Mouse (Mus musculus): ENCODE results near the gene Nr0b2. TPM values are rescaled to one million over a fixed set of nuclear protein-coding genes. Genes with fewer than 3 reads are reported as not detected.

Gene Nr0b2
- polyA plus RNA-seq, 1 experiment from 2014 or later: not detected

GRCm38 (mm10) chr4:133569291-133570065 lies 16.3 kb downstream of the Nr0b2 start:
- H3K9ac ChIP-seq (replicated peaks): no peak overlapping the region
- H3K36me3 ChIP-seq: no peaks in the 10 kb centered on the region
- no peaks in the 10 kb centered on the region for H3K27me3 ChIP-seq
- ATAC-seq (ENCODE audit: low FRiP score, low read depth): no peak
- peaks cover 3% of the 10 kb centered on the region; the same call in 1 of the 2 replicates for H3K4me1 ChIP-seq
- H3K9me3 ChIP-seq: peaks cover under 1% of the 10 kb centered on the region; the same call in 1 of the 2 replicates
- H3K4me3 ChIP-seq: no peak overlapping the region
- WGBS: 85% methylated on average over 10 of the region's 10 CpGs
- no peak overlapping the region for H3K4me2 ChIP-seq (replicated peaks)
- H3K27ac ChIP-seq (replicated peaks): no peak overlapping the region

GRCm38 (mm10) chr4:133570066-133570466 lies 16.9 kb downstream of the Nr0b2 start:
- no peak overlapping the region for H3K4me3 ChIP-seq
- WGBS: 66% methylated on average over 10 of the region's 10 CpGs
- H3K36me3 ChIP-seq: no peaks in the 10 kb centered on the region
- no peak overlapping the region for H3K9ac ChIP-seq (replicated peaks)
- H3K27me3 ChIP-seq: no peaks in the 10 kb centered on the region
- H3K9me3 ChIP-seq: no peaks in the 10 kb centered on the region
- no peak for ATAC-seq (ENCODE audit: low FRiP score, low read depth)
- H3K4me2 ChIP-seq (replicated peaks): no peak overlapping the region
- peaks cover 4% of the 10 kb centered on the region; the same call in 1 of the 2 replicates for H3K4me1 ChIP-seq
- H3K27ac ChIP-seq (replicated peaks): no peak overlapping the region

GRCm38 (mm10) chr4:133574070-133574842 lies 21.1 kb downstream of the Nr0b2 start, which contains the start of gene Gpatch3:
Gene Gpatch3, plus strand, starts transcription at chr4:133574745.
- peak; percentile 92 for ATAC-seq (ENCODE audit: low FRiP score, low read depth)
- H3K27ac ChIP-seq (replicated peaks): peak within 1 kb of the TSS; percentile 90
- peak within 1 kb of the TSS; percentile 89 for H3K9ac ChIP-seq (replicated peaks)

GRCm38 (mm10) chr4:133574843-133575202 lies 21.6 kb downstream of the Nr0b2 start:
- Histone ChIP-seq H3K4me3 (peak overlapping the region; percentile 97), H3K27ac (replicated peaks) (peak overlapping the region; percentile 90), H3K4me2 (replicated peaks) (peak overlapping the region; percentile 92), H3K9ac (replicated peaks) (peak overlapping the region; percentile 89), H3K36me3 (peaks cover 17% of the 10 kb centered on the region; the same call in 1 of the 2 replicates), H3K9me3 (no peaks in the 10 kb centered on the region), H3K4me1 (peaks cover 12% of the 10 kb centered on the region), H3K27me3 (no peaks in the 10 kb centered on the region)
- ATAC-seq (ENCODE audit: low FRiP score, low read depth): peak; percentile 30; the same call in 1 of the 2 replicates
- under 1% methylated on average over 41 of the region's 41 CpGs for WGBS

More at GRCm38 (mm10) chr4:133574070-133574842, 21.1 kb downstream of the Nr0b2 start, which contains the start of gene Gpatch3:
- WGBS: 7% methylated on average over 44 of the region's 44 CpGs
- Histone ChIP-seq H3K4me2 (replicated peaks) (peak within 1 kb of the TSS; percentile 92), H3K4me1 (peaks cover 12% of the 10 kb centered on the region), H3K4me3 (peak within 1 kb of the TSS; percentile 97), H3K9me3 (no peaks in the 10 kb centered on the region), H3K36me3 (peaks cover 14% of the 10 kb centered on the region; the same call in 1 of the 2 replicates), H3K27me3 (no peaks in the 10 kb centered on the region)

DNA sequence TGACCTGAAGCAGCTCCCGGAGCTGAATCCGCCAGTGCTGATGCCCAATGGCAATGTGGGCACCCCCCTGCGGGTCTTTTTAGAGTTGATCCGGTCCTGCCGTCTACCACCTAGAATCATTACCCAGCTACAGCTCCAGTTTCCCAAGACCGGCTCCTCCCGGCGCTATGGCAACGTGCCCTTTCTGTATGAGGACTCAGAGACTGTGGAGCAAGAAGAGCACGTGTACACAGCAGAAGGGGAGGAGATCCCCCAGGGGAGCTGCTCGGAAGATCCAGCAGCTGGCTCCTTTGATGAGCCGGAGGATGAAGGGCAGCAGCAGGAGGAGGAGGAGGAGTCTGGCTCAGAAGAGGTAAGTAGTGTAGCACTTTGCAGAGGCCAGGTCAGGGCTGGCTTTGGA lies 24.8 kb downstream of the Nr0b2 start:
- H3K9ac ChIP-seq (replicated peaks): no peak overlapping the region
- H3K9me3 ChIP-seq: no peaks in the 10 kb centered on the region
- no peaks in the 10 kb centered on the region for H3K27me3 ChIP-seq
- peaks cover 42% of the 10 kb centered on the region for H3K36me3 ChIP-seq
- 66% methylated on average over 12 of the region's 12 CpGs for WGBS
- ATAC-seq (ENCODE audit: low FRiP score, low read depth): no peak
- no peak overlapping the region for H3K4me3 ChIP-seq
- peaks cover 12% of the 10 kb centered on the region for H3K4me1 ChIP-seq
- H3K27ac ChIP-seq (replicated peaks): no peak overlapping the region
- H3K4me2 ChIP-seq (replicated peaks): no peak overlapping the region

DNA sequence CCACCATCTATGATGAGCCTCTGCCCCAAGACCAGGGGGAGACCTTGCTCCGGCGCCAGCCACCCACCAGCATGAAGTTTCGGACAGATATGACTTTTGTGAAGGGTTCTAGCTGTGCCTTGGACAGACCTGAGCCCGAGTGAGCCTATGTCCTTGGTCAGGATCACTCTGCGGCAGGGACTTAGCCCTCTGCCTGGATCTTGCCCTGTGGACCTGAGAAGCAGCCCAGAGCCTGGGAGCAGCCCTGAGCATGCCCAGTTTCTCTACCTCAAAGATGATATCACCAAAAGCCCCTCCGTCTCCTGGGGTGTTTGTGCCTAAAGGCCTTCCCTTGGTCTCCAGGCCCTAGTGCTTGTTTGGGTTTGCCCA lies 30.5 kb downstream of the Nr0b2 start:
- no peaks in the 10 kb centered on the region for H3K27me3 ChIP-seq
- H3K9ac ChIP-seq (replicated peaks): peak overlapping the region; percentile 83
- H3K4me3 ChIP-seq: peak overlapping the region; percentile 79
- 63% methylated on average over 6 of the region's 6 CpGs for WGBS
- ATAC-seq (ENCODE audit: low FRiP score, low read depth): no peak
- no peaks in the 10 kb centered on the region for H3K9me3 ChIP-seq
- H3K4me1 ChIP-seq: peaks cover 13% of the 10 kb centered on the region
- peak overlapping the region; percentile 94 for H3K4me2 ChIP-seq (replicated peaks)
- H3K36me3 ChIP-seq: peaks cover 60% of the 10 kb centered on the region
- peak overlapping the region; percentile 78 for H3K27ac ChIP-seq (replicated peaks)

- Histone ChIP-seq H3K4me3 (peak within 1 kb of the TSS; percentile 79), H3K9me3 (no peaks in the 10 kb centered on the region), H3K4me1 (peaks cover 13% of the 10 kb centered on the region), H3K4me2 (replicated peaks) (peak within 1 kb of the TSS; percentile 94), H3K36me3 (peaks cover 62% of the 10 kb centered on the region), H3K27ac (replicated peaks) (peak within 1 kb of the TSS; percentile 78), H3K9ac (replicated peaks) (peak within 1 kb of the TSS; percentile 83), H3K27me3 (no peaks in the 10 kb centered on the region)
- 3% methylated on average over 65 of the region's 65 CpGs for WGBS
- peak; percentile 80; the same call in 1 of the 2 replicates for ATAC-seq (ENCODE audit: low FRiP score, low read depth)
Observed at GRCm38 (mm10) chr4:133584059-133584951, 31.1 kb downstream of the Nr0b2 start, which contains the start of gene Gpn2. Gene Gpn2, plus strand, starts transcription at chr4:133584362.

- no peak for ATAC-seq (ENCODE audit: low FRiP score, low read depth)
- no peak overlapping the region for H3K27ac ChIP-seq (replicated peaks)
- peaks cover 56% of the 10 kb centered on the region for H3K36me3 ChIP-seq
- no peak overlapping the region for H3K4me3 ChIP-seq
- no peaks in the 10 kb centered on the region; the same call in 1 of the 2 replicates for H3K27me3 ChIP-seq
- H3K4me1 ChIP-seq: no peaks in the 10 kb centered on the region
- 33% methylated on average over 7 of the region's 7 CpGs for WGBS
- H3K4me2 ChIP-seq (replicated peaks): no peak overlapping the region
- H3K9me3 ChIP-seq: no peaks in the 10 kb centered on the region
- no peak overlapping the region for H3K9ac ChIP-seq (replicated peaks)
Observed at GRCm38 (mm10) chr4:133592570-133592969, 39.4 kb downstream of the Nr0b2 start.

GRCm38 (mm10) chr4:133595538-133595937 lies 42.4 kb downstream of the Nr0b2 start:
- Histone ChIP-seq H3K4me2 (replicated peaks) (no peak overlapping the region), H3K27ac (replicated peaks) (no peak overlapping the region), H3K4me3 (no peak overlapping the region), H3K9ac (replicated peaks) (no peak overlapping the region), H3K27me3 (peaks cover 29% of the 10 kb centered on the region), H3K9me3 (no peaks in the 10 kb centered on the region), H3K4me1 (peaks cover 12% of the 10 kb centered on the region), H3K36me3 (peaks cover 26% of the 10 kb centered on the region)
- no peak for ATAC-seq (ENCODE audit: low FRiP score, low read depth)
- WGBS: 80% methylated on average over 7 of the region's 7 CpGs

GRCm38 (mm10) chr4:133596084-133596483 lies 42.9 kb downstream of the Nr0b2 start:
- Histone ChIP-seq H3K9me3 (no peaks in the 10 kb centered on the region), H3K4me1 (peaks cover 12% of the 10 kb centered on the region), H3K36me3 (peaks cover 21% of the 10 kb centered on the region), H3K27me3 (peaks cover 35% of the 10 kb centered on the region), H3K27ac (replicated peaks) (no peak overlapping the region), H3K4me3 (no peak overlapping the region), H3K4me2 (replicated peaks) (no peak overlapping the region), H3K9ac (replicated peaks) (no peak overlapping the region)
- ATAC-seq (ENCODE audit: low FRiP score, low read depth): no peak
- WGBS: 81% methylated on average over 6 of the region's 6 CpGs

GRCm38 (mm10) chr4:133598616-133599015 lies 45.4 kb downstream of the Nr0b2 start:
- H3K9me3 ChIP-seq: no peaks in the 10 kb centered on the region
- peaks cover 7% of the 10 kb centered on the region for H3K36me3 ChIP-seq
- H3K4me2 ChIP-seq (replicated peaks): no peak overlapping the region
- ATAC-seq (ENCODE audit: low FRiP score, low read depth): no peak
- peaks cover 12% of the 10 kb centered on the region for H3K4me1 ChIP-seq
- no peak overlapping the region for H3K4me3 ChIP-seq
- no peak overlapping the region for H3K27ac ChIP-seq (replicated peaks)
- peaks cover 60% of the 10 kb centered on the region for H3K27me3 ChIP-seq
- H3K9ac ChIP-seq (replicated peaks): no peak overlapping the region
- whole genome bisulfite sequencing: 55% methylated on average over 4 of the region's 4 CpGs

Measured in midbrain, embryonic 12.5 days (tissue).